Mouse (Mus musculus) cortical plate, adult 2 months (tissue): ENCODE measurements at regions not wholly inside any gene's neighbourhood (a gene's known extent, or its start where the extent isn't known, plus 50 kb on each side); places are given as distances from the start of the nearest gene placed in this dataset.

Source experiments
- CTCF ChIP-seq: fragments of 200-500 bp; IDR thresholded peaks from 2 replicates; pipeline ENCODE4 v1.5.1; 2011; ENCODE audit warnings: mild to moderate bottlenecking, control low read depth, low read length; ENCODE audit not compliant: insufficient read depth; ENCODE audit errors: extremely low read depth
- POLR2A ChIP-seq: fragments of 200-500 bp; IDR thresholded peaks from 2 replicates; pipeline ENCODE4 v1.6.1; 2011; ENCODE audit warnings: mild to moderate bottlenecking, low read length, control low read depth; ENCODE audit not compliant: insufficient read depth; ENCODE audit errors: extremely low read depth

DNA sequence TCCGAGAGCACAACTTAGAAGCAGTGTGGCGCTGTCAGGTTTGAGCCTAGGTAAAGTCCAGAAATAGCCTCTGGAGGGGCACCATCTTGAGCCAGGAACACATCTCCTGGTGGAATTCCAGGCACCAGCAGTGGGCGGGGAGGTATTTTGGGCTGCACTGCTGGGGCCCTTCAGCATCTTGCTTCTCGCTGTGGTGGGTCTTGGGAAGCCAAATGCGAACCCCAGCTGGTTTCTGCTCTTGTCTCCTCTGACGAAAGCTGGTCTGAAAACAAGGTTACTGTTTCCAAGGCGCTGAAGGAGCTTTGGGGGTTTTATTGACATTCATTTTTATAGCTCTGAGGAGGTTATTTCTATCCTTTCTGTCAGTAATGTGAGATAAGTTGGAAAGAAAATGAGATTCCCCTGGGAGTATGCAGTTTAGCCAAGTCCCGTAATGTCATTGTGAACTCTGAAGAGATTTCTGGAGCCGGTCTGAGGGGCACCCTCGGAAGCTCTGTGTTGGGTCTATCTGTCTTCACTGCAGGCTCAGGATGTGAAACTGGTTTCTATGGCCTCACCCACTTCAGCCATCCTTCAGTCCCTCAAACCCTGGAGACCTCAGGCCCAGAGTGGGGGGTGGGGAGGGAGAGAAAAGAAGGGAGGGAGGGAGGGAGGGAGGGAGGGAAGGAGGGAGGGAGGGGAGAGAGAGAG lies 86.7 kb upstream of the Slc25a26 start:
- TF ChIP-seq POLR2A = no peak
- no peak for TF ChIP-seq CTCF
